Mouse (Mus musculus) adrenal gland, adult 18-20 months (tissue): Measurements from ENCODE around the gene Zbtb8a. TPM values are rescaled to one million over a fixed set of nuclear protein-coding genes. Genes with fewer than 3 reads are reported as not detected.
A peak's percentile ranks its signal among the peaks of the same experiment; 100 is the strongest.

Experiments
- DNase-seq, 2 experiments: peaks; one replicate each; pipeline ENCODE4 v3.0.0; 2021 to 2022; ENCODE audit warnings: low spot score in 2 of 2
- total RNA-seq, 2 experiments: library from RNA; stranded (reverse); gene quantifications; 1 replicate in 1 of 2; 2 replicates in 1 of 2; pipeline ENCODE4 v1.2.3; 2021

The Zbtb8a gene
- total RNA-seq, 2 experiments from 2014 or later = 2.7 to 3.7 TPM

DNA sequence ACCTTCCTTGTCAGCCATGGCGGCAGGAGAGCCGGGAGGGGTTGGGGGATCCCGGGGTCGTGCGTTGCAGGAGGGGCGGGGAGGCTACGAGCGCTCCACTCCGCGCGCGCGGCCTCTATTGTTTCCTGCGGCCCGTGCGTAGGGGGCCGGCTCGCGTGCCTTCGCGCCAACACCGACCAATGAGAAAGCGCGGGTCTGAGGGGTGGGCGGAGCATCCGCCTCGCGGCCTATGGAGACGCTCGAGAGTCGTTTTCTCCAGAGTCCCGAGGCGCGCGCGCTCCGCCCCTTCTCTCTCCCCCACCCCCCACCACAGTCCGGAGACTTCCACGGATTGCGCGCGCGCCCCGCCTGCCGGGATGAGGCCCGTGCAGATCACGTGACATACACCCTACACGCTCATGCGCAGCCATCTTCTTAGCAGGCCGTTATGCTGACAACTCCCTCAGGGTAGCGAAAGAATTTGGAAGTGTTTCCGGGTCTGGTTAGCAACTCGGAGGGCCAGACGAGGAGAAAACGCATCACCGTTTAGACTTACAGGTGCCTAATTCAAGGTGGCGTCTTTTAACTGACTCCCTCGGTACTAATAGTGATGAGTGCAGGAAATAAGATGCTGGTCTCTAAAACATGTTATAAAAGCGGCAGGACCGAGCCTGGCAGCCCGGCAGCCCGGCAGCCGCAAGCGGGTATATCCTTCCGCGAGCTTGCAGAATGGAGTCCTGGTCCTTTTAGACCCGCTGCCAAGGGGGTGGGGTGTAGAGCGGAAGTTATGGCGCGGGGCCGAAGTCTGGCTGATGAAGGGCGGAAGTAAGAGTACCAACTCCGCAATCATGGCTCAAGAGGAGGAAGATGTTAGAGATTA is 42.5 kb downstream of the Zbtb8a start, which contains the start of the genes Rbbp4 and Zbtb8os:
Rbbp4 (minus strand) TSS at position 155 of the 859 bp plus-strand sequence.
Zbtb8os (plus strand) TSS at position 480 of the 859 bp plus-strand sequence.
- peak; percentile 91 to 94 for DNase-seq

DNA sequence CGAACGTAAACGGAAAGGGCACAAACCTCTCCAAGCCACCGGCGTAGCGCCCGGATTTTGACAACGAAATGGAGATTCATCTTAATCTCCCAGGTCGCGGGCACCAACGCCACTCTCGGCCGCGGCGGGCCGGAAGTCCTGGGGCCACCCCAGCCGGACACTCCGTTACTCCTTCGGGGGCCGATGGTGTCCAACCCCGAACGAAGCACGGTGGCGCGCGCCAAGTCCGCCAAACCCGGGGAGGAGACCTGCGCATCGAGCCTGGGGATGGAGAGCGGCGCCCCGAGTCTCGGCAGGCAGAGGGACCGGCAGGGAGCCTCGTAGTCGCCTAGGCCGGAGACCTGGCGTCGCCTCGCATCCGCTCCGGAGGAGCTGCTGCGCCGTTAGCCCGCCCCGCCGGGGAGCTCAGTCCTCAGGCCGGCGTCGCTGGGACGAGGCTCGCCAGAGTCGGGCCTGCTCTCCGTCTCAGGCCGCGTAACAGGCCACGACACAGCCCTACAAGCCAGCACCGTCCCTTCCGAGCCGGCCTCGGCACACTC is 43.2 kb downstream of the Zbtb8a start:
- peak in 1 of 2 experiments; percentile 62 for DNase-seq

DNA sequence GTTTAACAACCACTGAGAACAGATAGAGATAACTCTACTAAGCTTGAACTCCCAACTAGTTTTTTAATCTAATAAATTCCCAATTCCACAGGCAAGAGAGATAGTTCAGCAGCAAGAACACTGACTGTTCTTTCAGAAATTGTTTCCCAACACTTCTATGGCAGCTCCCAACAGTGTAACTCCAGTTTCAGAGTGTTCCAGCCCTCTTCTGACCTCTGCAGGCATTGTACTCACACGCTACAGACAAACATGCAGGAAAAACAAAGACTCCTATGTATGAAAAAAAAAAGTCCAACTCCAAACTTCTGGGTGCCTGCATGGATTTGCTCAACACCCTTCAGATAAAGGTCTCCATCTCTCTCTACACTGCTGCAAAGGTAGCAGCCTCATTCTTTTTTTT is 45.1 kb downstream of the Zbtb8a start:
- DNase-seq = no peak

DNA sequence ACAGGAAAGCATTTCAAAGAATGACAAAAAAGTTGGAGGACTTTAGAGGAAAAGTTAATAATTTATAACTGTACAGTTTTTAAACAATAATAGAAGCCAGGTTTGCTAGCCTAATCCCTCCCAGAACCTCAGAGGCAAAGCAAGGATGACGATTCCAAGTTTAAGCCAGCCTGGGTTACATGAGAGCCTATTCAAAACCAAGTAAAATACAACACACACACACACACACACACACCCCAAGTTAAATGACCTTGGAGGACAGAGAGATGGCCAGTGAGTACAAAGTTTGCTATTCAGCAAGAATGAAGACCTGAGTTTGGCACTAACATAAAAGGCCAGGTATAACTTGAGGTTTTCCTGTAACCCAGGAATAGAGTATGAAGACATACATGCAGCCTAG is 51.7 kb downstream of the Zbtb8a start:
- DNase-seq = no peak

DNA sequence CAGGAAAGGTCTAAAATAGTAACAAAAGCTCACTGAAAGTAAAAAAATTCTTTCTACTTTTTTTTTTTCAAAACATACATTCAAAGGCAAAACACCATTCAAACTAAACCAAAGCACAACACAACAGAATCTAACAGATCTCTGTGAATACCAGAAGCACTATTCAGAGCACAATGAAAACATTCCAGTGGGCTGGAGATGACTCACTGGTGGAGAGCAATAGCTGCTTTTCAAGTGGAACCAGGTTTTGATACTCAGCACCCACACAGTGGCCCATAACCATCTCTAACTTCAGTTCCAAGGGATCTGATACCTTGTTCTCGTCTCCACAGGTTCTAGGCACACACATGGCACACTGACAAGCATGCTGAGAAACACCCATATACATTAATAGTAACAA is 53.2 kb downstream of the Zbtb8a start:
- DNase-seq = no peak

DNA sequence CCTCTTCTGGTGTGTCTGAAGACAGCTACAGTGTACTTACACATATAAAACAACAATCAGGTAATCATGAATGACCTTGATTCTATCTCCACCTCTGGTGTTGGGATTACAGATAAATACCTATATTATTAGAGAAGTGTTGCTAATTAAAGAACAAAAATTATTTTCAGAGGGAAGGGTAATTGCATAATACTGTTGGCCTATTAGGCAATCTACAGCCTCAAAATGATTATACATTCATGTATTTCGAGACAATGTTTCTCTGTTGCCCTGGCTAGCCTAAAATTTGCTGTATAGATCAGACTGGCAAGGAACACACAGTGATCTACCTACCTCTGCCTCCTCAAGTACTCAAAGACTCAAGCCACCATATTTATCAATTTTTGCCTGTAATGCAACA is 54.4 kb downstream of the Zbtb8a start:
- DNase-seq = no peak

DNA sequence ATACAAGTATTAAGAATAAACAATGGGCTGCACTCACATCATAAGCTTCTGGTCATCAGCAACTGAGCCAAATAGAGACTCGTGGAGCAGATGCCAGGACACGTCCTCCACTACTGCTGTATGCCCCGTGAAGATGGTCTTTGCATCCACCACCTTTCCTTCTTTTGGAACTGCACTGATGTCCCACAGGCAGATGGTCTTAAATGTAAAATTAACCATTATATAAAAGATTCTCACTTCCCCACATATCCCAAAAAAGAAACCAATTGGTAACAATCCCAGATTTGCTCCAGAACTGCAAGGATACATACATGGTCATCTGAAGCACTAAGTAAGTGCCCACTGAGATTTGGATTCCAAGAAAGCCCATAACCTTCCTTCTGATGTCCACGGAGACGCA is 55.9 kb downstream of the Zbtb8a start:
- no peak for DNase-seq

DNA sequence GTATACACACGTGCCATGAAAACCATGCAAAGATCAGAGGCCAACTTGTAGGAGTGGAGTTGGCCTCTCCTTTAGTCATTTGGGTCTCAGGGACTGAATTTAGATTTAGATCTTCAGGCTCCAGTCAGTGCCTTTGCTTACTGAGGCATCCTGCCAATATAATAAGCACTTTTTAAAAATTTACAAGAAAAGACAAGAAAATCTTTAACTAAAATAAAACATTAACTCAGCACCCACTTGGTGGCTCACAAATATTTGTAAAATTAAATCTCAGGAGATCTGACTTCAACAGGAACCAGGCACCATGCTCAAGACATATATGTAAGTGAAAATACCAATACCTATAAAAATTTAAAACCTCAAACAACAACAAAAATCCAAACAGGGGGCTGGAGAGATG is 57.0 kb downstream of the Zbtb8a start:
- DNase-seq = no peak

DNA sequence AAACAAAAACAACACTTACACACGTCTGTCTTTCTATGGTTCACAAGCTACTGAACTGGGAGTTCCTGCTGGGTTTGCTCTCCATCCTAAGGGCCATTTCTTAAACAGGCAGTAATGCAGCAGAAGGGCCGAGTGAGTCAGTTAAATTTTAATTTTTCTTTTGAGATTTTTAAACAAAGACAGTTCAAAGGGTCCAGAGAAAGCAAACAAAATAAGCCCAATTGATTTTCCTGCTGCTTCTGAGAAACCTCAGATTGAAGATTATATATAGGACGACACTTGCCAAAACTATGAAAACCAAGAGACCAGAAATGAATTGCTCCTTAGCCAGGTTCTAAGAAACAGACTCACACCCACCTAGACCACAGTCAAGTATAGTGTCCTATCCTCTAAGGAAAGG is 64.0 kb downstream of the Zbtb8a start:
- DNase-seq = no peak

DNA sequence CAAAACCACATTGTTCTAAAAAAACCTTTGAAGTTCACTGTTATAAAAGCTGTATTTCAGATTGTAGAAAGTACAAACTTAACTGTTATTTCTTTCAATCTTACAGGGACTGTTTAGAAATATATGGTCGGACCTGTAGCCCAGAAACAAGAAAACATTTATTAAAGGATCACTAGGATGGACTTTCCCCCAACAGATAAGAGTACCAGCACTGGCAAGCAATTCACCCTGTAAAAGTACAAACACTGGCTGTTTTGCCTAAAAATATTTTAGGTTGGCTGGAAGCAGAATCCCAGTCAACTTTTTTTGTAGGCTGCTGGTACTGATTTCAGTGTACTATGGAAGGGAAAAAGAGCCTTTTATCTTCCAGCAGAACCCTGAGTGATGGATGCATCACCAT is 70.0 kb downstream of the Zbtb8a start:
- DNase-seq = no peak

DNA sequence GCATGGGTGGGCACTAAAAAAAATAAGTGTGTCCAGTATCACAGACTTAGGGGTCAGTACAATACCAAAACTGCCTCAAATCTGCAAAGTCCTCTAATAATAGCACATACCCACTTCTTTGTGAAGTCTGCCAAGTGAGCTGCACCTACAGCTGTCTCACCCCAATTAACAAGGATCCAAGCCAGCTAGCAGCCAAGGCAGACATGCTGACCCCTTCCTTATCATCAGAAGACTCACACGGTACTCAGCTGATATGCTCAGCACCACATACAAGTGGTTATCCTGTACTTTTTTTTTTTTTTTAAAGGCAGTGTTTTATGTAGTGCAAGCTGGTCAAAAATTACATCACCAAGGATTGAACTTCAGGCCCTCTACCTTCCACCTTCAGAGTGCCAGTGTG is 73.6 kb downstream of the Zbtb8a start:
- no peak for DNase-seq

DNA sequence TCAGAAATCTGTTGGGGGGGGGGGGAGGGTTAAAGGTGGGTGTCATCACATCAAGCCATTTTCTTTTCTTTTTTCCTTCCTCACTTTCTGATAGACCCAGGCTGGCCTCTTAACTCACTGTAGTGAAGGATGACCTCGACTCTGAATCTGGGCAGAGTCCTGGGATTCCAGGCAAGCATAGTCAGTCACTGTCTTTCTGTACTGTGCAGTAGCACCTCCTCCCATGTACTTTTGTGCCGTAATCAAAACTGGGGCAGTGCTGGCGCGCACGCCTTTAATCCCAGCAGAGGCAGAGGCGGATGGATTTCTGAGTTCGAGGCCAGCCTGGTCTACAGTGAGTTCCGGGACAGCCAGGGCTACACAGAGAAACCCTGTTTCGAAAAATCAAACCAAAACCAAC is 74.1 kb downstream of the Zbtb8a start:
- DNase-seq = peak in 1 of 2 experiments; percentile 39

Other genes starting within 250 kb of the Zbtb8a start
- gene Fndc5, start 241.1 kb downstream of the Zbtb8a start, total RNA-seq = 1 to 10 TPM; 2.1 to 6.3 TPM
- 10 to 100 TPM; 17.6 to 19.9 TPM for gene S100pbp, start 188.4 kb downstream of the Zbtb8a start, total RNA-seq
- gene Yars, start 188.4 kb downstream of the Zbtb8a start, total RNA-seq = 10 to 100 TPM; 77.3 to 77.4 TPM
- gene C77080, start 116.7 kb downstream of the Zbtb8a start, total RNA-seq = 10 to 100 TPM; 18.1 to 22.1 TPM
- gene Sync, start 90.5 kb downstream of the Zbtb8a start, total RNA-seq = 1 to 10 TPM in 1 of 2 experiments, under 1 TPM in 1; 0.76 to 1.5 TPM
- gene Rbbp4, start 42.7 kb downstream of the Zbtb8a start, total RNA-seq = 100 to 1,000 TPM; 128 to 132 TPM
- 10 to 100 TPM; 49.4 to 52.4 TPM for gene Zbtb8os, start 42.4 kb downstream of the Zbtb8a start, total RNA-seq
- under 1 TPM; 0.13 to 0.45 TPM for gene Zbtb8b, start 62.7 kb upstream of the Zbtb8a start, total RNA-seq
- gene Bsdc1, start 83.5 kb upstream of the Zbtb8a start, total RNA-seq = 10 to 100 TPM; 56.8 to 71.5 TPM
- not detected for gene Tssk3, start 112.9 kb upstream of the Zbtb8a start, total RNA-seq
- not detected for gene Fam229a, start 113.1 kb upstream of the Zbtb8a start, total RNA-seq
- gene Marcksl1, start 135.5 kb upstream of the Zbtb8a start, total RNA-seq = 10 to 100 TPM; 29.3 to 30.4 TPM
- gene Hdac1, start 164.6 kb upstream of the Zbtb8a start, total RNA-seq = 10 to 100 TPM; 38.9 to 48.2 TPM
- 1 to 10 TPM; 1.8 to 2.3 TPM for gene Lck, start 195.5 kb upstream of the Zbtb8a start, total RNA-seq
- gene Fam167b, start 200.4 kb upstream of the Zbtb8a start, total RNA-seq = 10 to 100 TPM; 28.2 to 31.4 TPM
- gene Eif3i, start 222.5 kb upstream of the Zbtb8a start, total RNA-seq = 100 to 1,000 TPM; 174 to 175 TPM
- 100 to 1,000 TPM in 1 of 2 experiments, 10 to 100 TPM in 1; 84.9 to 105 TPM for gene Tmem234, start 222.6 kb upstream of the Zbtb8a start, total RNA-seq
- 1 to 10 TPM; 1.5 to 1.7 TPM for gene Dcdc2b, start 236.1 kb upstream of the Zbtb8a start, total RNA-seq
- 10 to 100 TPM; 27.0 to 28.6 TPM for gene Iqcc, start 241.0 kb upstream of the Zbtb8a start, total RNA-seq
- 10 to 100 TPM; 29.6 to 35.8 TPM for gene Ccdc28b, start 245.8 kb upstream of the Zbtb8a start, total RNA-seq